Mouse (Mus musculus) cerebellum, adult 8-10 months (tissue): ENCODE measurements around the gene Irf6.

ENCODE experiments used
- DNase-seq: peaks from one replicate; pipeline ENCODE4 v3.0.0; 2022

The Irf6 gene

DNA sequence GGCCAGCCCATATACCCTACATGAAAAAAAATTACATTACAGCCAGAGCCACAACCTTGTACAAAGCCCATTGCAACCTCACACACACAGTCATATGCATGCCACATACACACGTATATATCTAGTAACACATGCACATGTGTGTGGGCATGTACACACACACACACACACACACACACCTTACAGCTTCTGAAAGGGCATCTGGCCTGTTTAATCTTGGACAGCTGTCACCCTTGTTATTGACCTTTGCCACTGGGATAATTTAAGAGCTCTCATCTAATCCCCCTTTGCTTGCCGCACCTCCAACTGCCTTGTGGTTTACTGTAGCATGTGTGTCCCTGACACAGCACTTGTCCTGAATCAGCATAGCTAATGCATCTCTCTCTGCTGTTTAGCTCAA, 50.9 kb downstream of the Irf6 start:
- DNase-seq, result no peak

DNA sequence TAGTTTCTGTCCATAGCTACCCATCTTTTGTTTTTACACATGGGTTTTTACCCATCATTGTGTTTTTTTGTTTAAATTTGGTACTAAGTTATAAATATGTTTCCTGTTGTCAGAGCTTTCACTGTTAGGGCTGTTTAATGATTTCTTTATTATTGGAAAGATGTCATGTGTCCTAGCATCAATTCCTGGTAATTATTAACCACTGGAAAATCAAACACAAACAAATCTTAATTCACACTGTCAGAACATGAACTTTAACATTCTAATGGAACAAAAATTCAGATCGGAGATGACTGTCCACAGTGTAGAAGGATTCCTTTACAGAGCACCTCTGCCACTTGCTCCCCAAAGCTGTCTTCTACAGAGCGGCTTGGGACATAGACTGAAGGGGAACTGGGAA, 52.5 kb downstream of the Irf6 start:
- DNase-seq, result no peak

DNA sequence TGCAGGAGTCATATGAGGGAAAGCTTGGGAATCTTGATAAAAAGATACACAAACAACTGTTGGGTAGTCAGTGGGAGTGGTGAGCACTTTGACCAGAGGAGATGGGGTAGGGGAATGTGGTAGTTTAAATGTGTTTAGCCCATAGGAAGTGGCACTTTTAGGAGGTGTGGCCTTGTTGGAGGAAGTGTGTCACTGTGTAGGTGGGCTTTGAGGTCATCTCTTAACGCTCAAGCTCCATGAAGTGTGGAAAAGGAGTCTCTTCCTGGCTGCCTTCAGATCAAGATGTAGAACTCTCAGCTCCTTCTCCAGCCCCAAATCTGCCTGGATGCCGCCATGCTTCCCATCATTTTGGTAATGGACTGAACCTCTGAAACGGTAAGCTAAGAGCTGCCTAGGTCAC, 54.6 kb downstream of the Irf6 start, which contains the start of gene Lamb3:
Lamb3 (plus strand) TSS at position 197 of the 400 bp plus-strand sequence.
- no peak for DNase-seq

DNA sequence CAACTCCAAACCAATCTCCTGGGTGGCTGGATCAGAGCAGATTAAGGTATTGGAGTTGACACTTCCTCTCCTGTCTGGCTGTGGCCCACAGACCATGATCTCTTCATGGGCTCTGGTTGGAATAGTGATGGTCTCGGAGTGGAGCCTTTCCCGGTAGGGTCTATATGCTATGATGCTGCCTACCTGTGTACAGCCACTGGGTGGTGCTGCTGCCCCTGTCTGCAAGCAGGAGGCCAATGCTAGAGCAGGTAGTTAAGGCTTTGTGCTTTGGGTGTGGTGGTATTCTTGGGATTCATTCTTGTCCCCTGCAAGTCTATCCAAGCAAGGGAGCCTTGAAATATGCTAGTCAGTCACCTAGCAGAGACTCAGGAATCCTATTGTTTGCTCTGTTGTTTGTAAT, 55.3 kb downstream of the Irf6 start:
- peak; percentile 46 for DNase-seq

DNA sequence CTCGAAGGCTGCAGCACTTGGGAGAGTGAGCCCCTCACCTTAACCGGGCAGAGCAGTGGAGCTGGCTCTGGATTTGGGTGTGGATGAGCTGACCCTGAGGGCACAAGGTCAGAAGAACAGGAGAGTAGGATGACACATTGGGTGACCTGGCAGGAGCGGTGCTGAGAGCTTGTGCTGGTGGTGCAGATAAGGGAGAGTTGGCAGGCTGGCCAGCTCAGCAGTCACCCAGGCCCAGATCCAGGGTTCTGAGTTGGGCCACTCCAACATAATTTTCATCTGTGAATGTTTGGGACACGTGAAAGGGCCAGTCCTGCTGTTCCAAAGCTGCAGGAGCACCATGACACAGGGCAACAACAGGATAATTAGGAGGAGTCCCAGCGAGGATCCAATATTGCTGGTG, 58.5 kb downstream of the Irf6 start:
- no peak for DNase-seq

DNA sequence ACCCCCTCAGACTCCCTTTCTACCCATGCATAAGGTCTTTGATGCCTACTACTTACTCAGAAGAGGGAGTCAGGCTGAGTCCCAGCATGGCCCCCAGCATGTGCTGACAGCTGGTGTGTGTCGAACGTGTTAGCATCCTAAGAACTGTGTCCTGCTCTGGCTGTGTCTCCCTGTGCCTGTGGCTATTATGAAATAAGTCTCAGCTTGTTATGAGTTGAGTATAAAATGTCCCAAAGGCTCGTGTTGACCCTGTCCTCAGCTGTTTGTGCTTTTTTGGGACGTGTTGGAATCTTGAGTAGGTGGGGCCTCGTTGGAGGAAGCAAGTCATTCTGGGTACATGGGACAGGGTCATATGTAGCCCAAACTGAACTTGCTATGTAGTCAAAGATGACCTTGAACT, 61.1 kb downstream of the Irf6 start:
- no peak for DNase-seq

DNA sequence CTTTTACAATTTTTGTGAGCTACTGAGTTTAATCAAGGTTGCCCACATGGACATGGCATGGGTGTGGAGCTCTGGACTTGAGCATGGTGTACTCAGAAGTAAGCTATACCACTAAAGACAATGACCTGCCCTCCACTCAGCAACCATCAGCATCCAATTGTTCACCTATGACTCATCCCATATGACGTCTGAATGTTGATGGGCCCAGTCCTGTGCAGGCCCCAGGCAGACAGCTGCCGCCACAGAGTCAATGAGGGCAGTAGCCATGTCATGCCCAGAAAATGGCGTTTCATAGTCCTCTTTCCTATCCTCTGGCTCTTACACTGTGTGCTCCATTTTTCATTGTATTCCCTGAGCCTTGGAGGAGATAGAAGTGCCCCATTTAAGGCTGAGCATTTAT, 63.1 kb downstream of the Irf6 start:
- no peak for DNase-seq

DNA sequence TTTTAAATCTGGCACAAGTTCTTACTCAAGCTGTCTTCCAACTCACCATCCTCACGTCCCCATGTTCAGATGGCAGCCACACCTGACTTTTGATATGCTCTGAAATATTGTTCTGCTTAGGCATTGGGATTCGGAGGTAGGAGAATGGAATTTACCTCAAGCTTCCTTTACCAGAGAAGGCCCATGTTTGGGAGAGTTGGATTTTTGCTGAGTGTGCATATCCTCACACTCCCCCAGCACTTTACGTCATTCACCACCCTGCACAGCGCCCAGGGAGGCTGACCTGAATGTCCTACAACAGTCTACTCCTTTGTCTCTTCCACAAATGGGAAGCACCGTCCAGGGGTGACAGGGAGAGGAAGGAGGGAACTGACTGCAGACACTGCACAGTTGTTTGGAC, 67.5 kb downstream of the Irf6 start:
- DNase-seq, result no peak
